Mouse (Mus musculus): ENCODE measurements around the gene BC067074. TPM values are rescaled to one million over a fixed set of nuclear protein-coding genes. Genes with fewer than 3 reads are reported as not detected.

The BC067074 gene
- polyA plus RNA-seq, 1 experiment = 0.34 TPM

DNA sequence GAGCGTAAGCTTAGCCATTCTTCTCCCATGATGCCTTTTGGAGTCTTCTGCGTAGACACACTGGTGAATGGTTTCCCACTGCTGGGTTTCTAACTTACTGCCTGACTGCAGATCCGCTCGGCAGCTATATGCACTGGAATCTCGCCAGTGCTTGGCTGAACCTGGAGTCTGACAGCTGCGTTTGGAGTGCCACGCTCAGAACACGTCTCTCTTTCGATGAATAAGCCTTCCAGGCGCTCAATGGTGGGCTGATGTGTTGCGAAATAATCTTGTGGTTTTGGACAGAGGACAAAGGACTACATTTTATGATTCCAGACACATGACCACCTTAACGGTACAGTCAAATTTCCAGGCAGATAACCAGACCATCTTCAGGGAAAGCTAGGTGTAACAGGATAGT, 30.1 kb upstream of the BC067074 start:
- Histone ChIP-seq H3K27me3 (ENCODE audit: control insufficient read depth, insufficient read depth, insufficient read length) (no peaks in the 10 kb centered on the region), H3K79me2 (ENCODE audit: control insufficient read depth, insufficient read depth) (no peaks in the 10 kb centered on the region), H3K4me3 (ENCODE audit: insufficient read depth, poor library complexity, severe bottlenecking) (no peak overlapping the region), H3ac (ENCODE audit: control insufficient read depth, insufficient read length, low read depth) (no peak overlapping the region), H3K79me3 (ENCODE audit: low read depth) (no peaks in the 10 kb centered on the region), H3K36me3 (ENCODE audit: control insufficient read depth, insufficient read depth) (no peaks in the 10 kb centered on the region)
- TF ChIP-seq CTCF (IDR thresholded peaks at IDR 0.05; ENCODE audit: control insufficient read depth, insufficient read depth, insufficient read length) (no peak), MYOD1 (IDR thresholded peaks at IDR 0.05; ENCODE audit: control insufficient read depth, insufficient read length, low read depth) (peak; percentile 97), FOSL1 (IDR thresholded peaks at IDR 0.05; ENCODE audit: insufficient read depth, low read length, poor library complexity, severe bottlenecking) (no peak), MYOG (IDR thresholded peaks at IDR 0.05; ENCODE audit: control insufficient read depth, extremely low read depth, insufficient read length) (no peak), USF1 (IDR thresholded peaks at IDR 0.05; ENCODE audit: low read depth) (no peak), MAX (IDR thresholded peaks at IDR 0.05) (peak; percentile 83), CEBPB (IDR thresholded peaks at IDR 0.05; ENCODE audit: low read depth) (peak; percentile 98)

DNA sequence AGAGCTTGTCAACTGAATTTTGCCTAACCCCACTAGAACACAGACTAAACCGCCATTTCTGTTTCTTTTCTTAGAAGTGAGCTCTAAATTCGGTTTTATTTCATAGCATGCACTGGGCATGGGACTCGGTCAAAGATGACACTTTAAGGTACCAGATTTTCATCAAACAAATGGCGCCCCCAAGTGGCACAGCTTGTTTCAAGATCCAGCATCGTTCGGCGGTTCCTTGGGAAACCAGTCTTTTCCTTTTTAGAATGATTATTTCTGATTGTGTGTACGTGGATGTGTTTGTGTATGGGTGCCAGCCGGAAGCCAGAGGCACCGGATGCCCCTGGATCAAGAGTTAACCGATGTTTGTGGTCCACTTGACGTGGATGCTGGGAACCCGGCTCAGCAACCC, 27.7 kb upstream of the BC067074 start:
- no peaks in the 10 kb centered on the region for H3K36me3 ChIP-seq (ENCODE audit: control insufficient read depth, insufficient read depth)
- no peaks in the 10 kb centered on the region for H3K79me3 ChIP-seq (ENCODE audit: low read depth)
- no peaks in the 10 kb centered on the region for H3K79me2 ChIP-seq (ENCODE audit: control insufficient read depth, insufficient read depth)
- TF ChIP-seq CTCF (IDR thresholded peaks at IDR 0.05; ENCODE audit: control insufficient read depth, insufficient read depth, insufficient read length) = peak; percentile 38
- no peak for TF ChIP-seq MYOD1 (IDR thresholded peaks at IDR 0.05; ENCODE audit: control insufficient read depth, insufficient read length, low read depth)
- TF ChIP-seq USF1 (IDR thresholded peaks at IDR 0.05; ENCODE audit: low read depth) = no peak
- no peak for TF ChIP-seq FOSL1 (IDR thresholded peaks at IDR 0.05; ENCODE audit: insufficient read depth, low read length, poor library complexity, severe bottlenecking)
- no peak overlapping the region for H3ac ChIP-seq (ENCODE audit: control insufficient read depth, insufficient read length, low read depth)
- no peak overlapping the region for H3K4me3 ChIP-seq (ENCODE audit: insufficient read depth, poor library complexity, severe bottlenecking)
- H3K27me3 ChIP-seq (ENCODE audit: control insufficient read depth, insufficient read depth, insufficient read length) = no peaks in the 10 kb centered on the region

DNA sequence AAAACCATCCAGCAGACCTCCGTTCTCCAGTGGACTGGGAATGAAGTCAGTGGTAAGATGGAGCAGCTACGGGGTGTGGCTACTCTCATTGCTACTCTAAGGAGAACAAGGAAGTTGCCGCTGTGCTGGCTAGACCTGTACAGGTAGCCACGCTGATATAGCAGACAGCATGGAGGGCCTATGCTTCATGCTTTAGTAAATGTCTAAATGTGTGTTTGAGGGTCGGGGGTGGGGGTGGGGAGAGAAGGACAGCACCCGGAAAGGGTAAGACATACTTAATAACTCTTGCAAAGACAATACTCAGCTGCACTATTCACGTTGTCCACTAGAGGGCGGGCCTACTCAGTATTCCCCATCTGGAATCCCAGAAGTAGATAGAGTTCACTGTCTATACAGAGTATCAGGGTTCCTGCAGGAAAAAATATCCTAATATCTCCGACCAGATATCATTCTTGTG, 26.4 kb upstream of the BC067074 start:
- H3K36me3 ChIP-seq (ENCODE audit: control insufficient read depth, insufficient read depth) = no peaks in the 10 kb centered on the region

DNA sequence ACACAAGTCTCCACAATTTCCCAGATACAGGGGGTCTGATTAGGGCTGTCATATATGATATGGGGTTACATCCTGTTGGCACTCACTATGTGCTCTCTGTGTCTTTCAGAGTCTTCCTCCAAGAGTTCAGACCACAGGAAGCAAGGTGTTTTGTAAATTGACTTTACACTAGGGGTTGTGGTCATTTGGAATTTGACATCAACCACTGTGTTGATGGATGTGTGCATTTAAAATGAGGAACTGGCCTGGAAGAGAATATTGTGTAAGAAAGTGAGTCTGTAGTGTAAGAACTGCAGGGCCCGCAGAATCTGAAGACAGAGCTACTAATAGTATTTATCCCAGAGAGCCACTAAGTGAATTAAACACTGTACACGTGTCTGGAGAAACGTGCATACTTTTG, 25.8 kb upstream of the BC067074 start:
- H3K79me3 ChIP-seq (ENCODE audit: low read depth) = no peaks in the 10 kb centered on the region
- TF ChIP-seq MYOD1 (IDR thresholded peaks at IDR 0.05; ENCODE audit: control insufficient read depth, insufficient read length, low read depth) (no peak), MAX (IDR thresholded peaks at IDR 0.05) (no peak), CTCF (IDR thresholded peaks at IDR 0.05; ENCODE audit: control insufficient read depth, insufficient read depth, insufficient read length) (no peak), USF1 (IDR thresholded peaks at IDR 0.05; ENCODE audit: low read depth) (no peak), MYOG (IDR thresholded peaks at IDR 0.05; ENCODE audit: control insufficient read depth, extremely low read depth, insufficient read length) (no peak), CEBPB (IDR thresholded peaks at IDR 0.05; ENCODE audit: low read depth) (no peak), FOSL1 (IDR thresholded peaks at IDR 0.05; ENCODE audit: insufficient read depth, low read length, poor library complexity, severe bottlenecking) (no peak)
- H3K27me3 ChIP-seq (ENCODE audit: control insufficient read depth, insufficient read depth, insufficient read length) = no peaks in the 10 kb centered on the region
- no peak overlapping the region for H3K4me3 ChIP-seq (ENCODE audit: insufficient read depth, poor library complexity, severe bottlenecking)
- H3K36me3 ChIP-seq (ENCODE audit: control insufficient read depth, insufficient read depth) = no peaks in the 10 kb centered on the region
- no peaks in the 10 kb centered on the region for H3K79me2 ChIP-seq (ENCODE audit: control insufficient read depth, insufficient read depth)
- no peak overlapping the region for H3ac ChIP-seq (ENCODE audit: control insufficient read depth, insufficient read length, low read depth)

More for the DNA sequence above, 26.4 kb upstream of the BC067074 start:
- H3K4me3 ChIP-seq (ENCODE audit: insufficient read depth, poor library complexity, severe bottlenecking) = no peak overlapping the region
- TF ChIP-seq MYOD1 (IDR thresholded peaks at IDR 0.05; ENCODE audit: control insufficient read depth, insufficient read length, low read depth) (no peak), CTCF (IDR thresholded peaks at IDR 0.05; ENCODE audit: control insufficient read depth, insufficient read depth, insufficient read length) (peak; percentile 29), MAX (IDR thresholded peaks at IDR 0.05) (no peak)
- no peaks in the 10 kb centered on the region for H3K79me2 ChIP-seq (ENCODE audit: control insufficient read depth, insufficient read depth)
- H3K27me3 ChIP-seq (ENCODE audit: control insufficient read depth, insufficient read depth, insufficient read length) = no peaks in the 10 kb centered on the region
- no peaks in the 10 kb centered on the region for H3K79me3 ChIP-seq (ENCODE audit: low read depth)
- H3ac ChIP-seq (ENCODE audit: control insufficient read depth, insufficient read length, low read depth) = no peak overlapping the region

DNA sequence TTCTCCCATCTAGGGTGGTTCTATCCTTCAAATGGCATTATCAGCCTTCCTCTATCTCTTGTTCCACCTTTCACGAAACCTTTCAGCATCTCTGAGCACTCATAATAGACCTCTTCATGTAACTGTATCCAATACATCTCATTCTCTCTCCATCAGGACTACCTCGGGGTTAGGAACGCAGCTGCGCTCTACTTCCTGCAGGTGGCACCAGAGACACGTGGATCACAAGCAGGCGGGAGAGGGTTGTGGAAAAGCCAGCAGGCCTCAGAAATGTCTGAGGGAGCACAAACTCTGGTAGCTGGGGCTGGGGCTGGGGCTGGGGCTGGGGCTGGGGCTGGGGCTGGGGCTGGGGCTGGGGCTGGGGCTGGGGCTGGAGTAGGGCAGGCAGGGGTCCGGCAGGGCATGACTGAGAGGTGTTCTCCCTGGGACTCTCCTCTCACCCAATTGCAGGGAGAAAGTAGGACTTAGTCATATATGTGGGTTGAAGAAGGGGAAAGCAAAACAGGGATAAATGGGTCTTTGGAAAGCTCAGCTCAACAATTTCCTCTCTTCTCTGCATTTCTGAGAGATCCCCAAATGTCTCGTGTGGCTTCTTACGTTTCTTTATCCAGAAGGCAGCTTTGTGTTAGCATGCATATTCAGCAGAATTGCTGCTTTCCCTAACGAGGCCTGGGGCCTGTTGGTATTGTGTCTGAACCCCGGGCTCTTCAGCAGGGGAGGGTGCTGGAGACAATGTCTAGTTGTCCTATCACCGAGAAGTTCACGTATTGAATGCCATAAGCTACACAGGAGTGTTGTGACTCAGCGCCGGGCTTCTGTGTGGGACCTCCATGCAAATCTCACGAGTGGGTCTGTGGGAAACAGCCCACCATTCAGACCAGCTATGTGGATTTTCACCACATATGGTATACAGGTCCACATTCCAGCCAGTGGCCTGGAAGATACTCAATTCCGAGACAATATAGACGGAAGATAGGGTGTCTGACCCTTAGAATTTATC, 22.9 kb upstream of the BC067074 start:
- H3ac ChIP-seq (ENCODE audit: control insufficient read depth, insufficient read length, low read depth) = no peak overlapping the region
- no peaks in the 10 kb centered on the region for H3K36me3 ChIP-seq (ENCODE audit: control insufficient read depth, insufficient read depth)
- no peaks in the 10 kb centered on the region for H3K27me3 ChIP-seq (ENCODE audit: control insufficient read depth, insufficient read depth, insufficient read length)
- TF ChIP-seq MYOG (IDR thresholded peaks at IDR 0.05; ENCODE audit: control insufficient read depth, extremely low read depth, insufficient read length) = no peak
- TF ChIP-seq CTCF (IDR thresholded peaks at IDR 0.05; ENCODE audit: control insufficient read depth, insufficient read depth, insufficient read length) = peak; percentile 88
- H3K4me3 ChIP-seq (ENCODE audit: insufficient read depth, poor library complexity, severe bottlenecking) = no peak overlapping the region
- H3K79me2 ChIP-seq (ENCODE audit: control insufficient read depth, insufficient read depth) = no peaks in the 10 kb centered on the region
- no peaks in the 10 kb centered on the region for H3K79me3 ChIP-seq (ENCODE audit: low read depth)

DNA sequence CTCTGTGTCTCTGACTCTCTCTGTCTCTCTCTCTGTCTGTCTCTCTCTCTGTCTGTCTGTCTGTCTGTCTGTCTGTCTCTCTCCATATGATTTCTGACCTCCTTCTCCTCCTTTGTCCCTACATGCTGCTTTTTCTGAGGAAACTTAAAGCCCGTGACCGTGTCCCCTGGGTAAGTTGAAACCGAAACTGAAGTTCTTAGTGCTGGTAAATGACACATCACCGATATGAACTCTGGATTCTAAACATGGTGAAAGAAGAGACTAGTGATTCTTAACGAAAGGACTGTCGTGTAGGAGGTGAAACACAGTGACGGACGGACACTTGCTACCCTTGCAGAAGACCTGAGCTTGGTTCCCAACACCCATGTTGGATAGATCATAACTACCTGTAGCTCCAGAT, 21.8 kb upstream of the BC067074 start:
- no peaks in the 10 kb centered on the region for H3K27me3 ChIP-seq (ENCODE audit: control insufficient read depth, insufficient read depth, insufficient read length)
- TF ChIP-seq USF1 (IDR thresholded peaks at IDR 0.05; ENCODE audit: low read depth) (no peak), FOSL1 (IDR thresholded peaks at IDR 0.05; ENCODE audit: insufficient read depth, low read length, poor library complexity, severe bottlenecking) (no peak), MYOG (IDR thresholded peaks at IDR 0.05; ENCODE audit: control insufficient read depth, extremely low read depth, insufficient read length) (no peak), CEBPB (IDR thresholded peaks at IDR 0.05; ENCODE audit: low read depth) (no peak), MAX (IDR thresholded peaks at IDR 0.05) (no peak), MYOD1 (IDR thresholded peaks at IDR 0.05; ENCODE audit: control insufficient read depth, insufficient read length, low read depth) (no peak), CTCF (IDR thresholded peaks at IDR 0.05; ENCODE audit: control insufficient read depth, insufficient read depth, insufficient read length) (no peak)
- H3K79me3 ChIP-seq (ENCODE audit: low read depth) = no peaks in the 10 kb centered on the region
- no peak overlapping the region for H3K4me3 ChIP-seq (ENCODE audit: insufficient read depth, poor library complexity, severe bottlenecking)
- no peaks in the 10 kb centered on the region for H3K36me3 ChIP-seq (ENCODE audit: control insufficient read depth, insufficient read depth)
- no peaks in the 10 kb centered on the region for H3K79me2 ChIP-seq (ENCODE audit: control insufficient read depth, insufficient read depth)
- no peak overlapping the region for H3ac ChIP-seq (ENCODE audit: control insufficient read depth, insufficient read length, low read depth)
